Mouse (Mus musculus) telencephalon, adult 2 months (tissue): ENCODE measurements at regions not wholly inside any gene's neighbourhood (a gene's known extent, or its start where the extent isn't known, plus 50 kb on each side); places are given as distances from the start of the nearest gene placed in this dataset.

Experiments
- DNase-seq: peaks from one replicate; pipeline ENCODE4 v3.0.0-alpha.2; 2011; ENCODE audit warnings: low read depth, low spot score

DNA sequence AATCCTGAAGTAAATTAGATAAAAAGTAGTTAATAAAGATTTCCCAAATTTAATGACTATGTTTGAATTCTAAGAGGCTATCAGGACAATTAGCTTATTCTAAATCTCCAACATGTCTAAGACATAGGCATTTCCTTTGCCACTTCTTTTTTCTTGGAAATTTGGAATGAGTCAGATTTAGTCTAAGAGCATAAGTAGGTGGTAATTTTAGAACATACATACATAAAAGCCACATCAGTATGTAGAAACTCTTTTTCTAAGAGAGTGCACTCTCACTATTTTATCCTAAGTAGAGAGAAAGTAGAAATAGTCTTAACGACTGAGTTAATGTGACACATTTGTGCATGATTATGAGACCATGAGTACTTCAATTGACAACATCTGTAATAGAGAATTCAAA lies 802.4 kb upstream of the Ncam2 start:
- peak; percentile 26 for DNase-seq

DNA sequence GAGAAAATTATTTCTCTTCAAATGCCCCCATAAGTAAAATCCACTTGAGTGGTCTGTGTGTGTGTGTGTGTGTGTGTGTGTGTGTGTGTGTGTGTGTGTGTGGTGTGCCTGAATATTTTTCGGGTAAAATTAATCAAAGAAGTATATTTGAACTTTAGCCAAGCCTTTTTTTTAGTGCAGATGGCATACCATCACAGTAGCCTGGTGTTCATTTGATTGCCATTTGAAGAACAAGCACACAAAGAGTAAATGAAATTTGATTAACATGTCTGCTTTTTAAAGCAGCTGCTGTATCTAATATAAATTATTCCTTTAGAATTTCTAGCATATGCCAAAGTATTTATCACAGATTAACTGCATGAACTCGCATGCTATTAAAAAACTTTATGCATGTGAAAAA lies 796.1 kb upstream of the Ncam2 start:
- DNase-seq = no peak

GRCm38 (mm10) chr16:80408621-80409020 lies 791.9 kb upstream of the Ncam2 start:
- no peak for DNase-seq
